Mouse (Mus musculus): ENCODE measurements at regions not wholly inside any gene's neighbourhood (a gene's known extent, or its start where the extent isn't known, plus 50 kb on each side); places are given as distances from the start of the nearest gene placed in this dataset.
"Not testable (repeated sequence)": the region's sequence is repeated elsewhere in the genome, so short reads cannot be mapped to it uniquely, and the experiment has no call there.

- DNase-seq: no peak
Observed at GRCm38 (mm10) chr6:68977959-68978358, 1442.4 kb upstream of the Tacstd2 start.

DNA sequence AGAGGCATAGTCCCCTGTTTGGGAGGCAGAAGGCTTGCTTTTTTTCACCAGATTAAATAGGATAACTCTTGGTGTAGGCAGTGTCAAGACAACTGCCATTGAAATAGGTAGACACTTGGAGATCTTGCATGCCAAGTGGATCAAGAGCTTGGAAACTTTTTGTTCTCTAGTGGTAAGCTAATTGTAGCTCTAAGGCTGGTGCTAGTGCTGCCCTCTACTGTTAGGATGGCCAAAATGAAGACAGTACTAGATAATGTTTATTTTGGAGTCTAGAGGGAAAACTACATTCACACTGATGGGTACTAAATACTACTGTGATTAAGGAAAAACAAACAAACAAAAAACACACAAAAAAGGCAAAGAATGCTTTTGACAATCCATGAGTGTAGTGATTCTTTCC is 1428.4 kb upstream of the Tacstd2 start:
- DNase-seq: no peak

DNA sequence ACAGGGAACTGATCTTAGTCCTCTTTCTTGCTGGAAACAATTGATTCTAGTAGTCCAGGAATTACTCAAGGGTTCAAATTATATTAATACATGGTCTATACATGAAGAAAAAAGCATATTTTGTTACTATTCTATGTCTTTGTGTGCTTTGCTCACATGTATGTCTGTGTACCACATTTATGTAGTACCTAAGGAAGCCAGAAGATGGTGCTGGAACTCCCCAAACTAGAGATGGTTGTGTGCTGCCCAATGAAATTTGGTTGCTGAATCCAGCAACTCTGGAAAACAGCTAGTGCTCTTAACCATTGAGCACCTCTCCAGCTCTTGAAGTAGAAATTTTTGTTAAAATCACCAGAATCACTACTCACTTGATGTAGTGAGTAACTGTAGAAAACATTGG is 1402.5 kb upstream of the Tacstd2 start:
- not testable (repeated sequence) for DNase-seq

DNA sequence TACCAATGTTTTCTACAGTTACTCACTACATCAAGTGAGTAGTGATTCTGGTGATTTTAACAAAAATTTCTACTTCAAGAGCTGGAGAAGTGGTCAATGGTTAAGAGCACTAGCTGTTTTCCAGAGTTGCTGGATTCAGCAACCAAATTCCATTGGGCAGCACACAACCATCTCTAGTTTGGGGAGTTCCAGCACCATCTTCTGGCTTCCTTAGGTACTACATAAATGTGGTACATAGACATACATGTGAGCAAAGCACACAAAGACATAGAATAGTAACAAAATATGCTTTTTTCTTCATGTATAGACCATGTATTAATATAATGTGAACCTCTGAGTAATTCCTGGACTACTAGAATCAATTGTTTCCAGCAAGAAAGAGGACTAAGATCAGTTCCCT is 1396.3 kb upstream of the Tacstd2 start:
- not testable (repeated sequence) for DNase-seq

GRCm38 (mm10) chr6:68915536-68915935 is 1379.9 kb upstream of the Tacstd2 start:
- no peak for DNase-seq

- no peak for DNase-seq
Observed at GRCm38 (mm10) chr6:68884130-68884529, 1348.5 kb upstream of the Tacstd2 start.

DNA sequence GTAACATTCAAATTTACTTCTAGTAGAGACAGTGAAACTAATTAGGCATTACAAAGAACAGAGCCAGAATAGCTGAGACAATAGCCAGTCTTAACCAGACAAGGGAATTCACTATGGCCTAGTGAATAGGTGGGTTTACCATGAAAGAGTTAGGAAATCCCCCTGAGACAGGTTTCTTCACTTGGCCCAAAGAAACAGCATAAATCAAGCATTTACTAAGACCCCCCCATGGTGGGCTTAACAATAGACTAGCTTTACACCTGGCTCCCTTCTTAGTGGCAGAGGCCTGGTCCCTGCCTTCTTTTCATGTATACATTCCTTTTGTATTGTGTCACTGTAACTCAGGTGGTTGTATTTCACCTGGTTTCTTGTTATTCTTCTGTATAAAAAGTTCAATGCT is 1317.2 kb upstream of the Tacstd2 start:
- not testable (repeated sequence) for DNase-seq

DNA sequence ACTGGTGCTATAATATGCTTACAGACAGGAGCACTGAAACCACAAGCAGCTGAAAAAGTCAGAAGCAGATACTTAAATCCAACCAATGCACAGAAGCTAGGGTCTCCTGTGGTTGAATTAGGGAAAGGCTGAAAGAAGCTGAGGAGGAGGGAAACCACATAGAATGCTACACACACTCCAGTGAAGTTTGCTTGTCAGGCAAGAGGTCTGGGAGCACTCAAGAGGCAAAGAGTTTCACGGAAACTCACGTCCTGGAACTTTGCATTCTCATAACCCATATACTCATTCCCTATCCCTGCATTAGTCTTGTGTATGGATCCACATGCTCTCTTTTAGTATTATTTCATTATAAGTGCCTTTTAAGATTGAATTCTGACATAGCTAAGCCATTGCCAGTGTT is 1316.7 kb upstream of the Tacstd2 start:
- DNase-seq: no peak

DNA sequence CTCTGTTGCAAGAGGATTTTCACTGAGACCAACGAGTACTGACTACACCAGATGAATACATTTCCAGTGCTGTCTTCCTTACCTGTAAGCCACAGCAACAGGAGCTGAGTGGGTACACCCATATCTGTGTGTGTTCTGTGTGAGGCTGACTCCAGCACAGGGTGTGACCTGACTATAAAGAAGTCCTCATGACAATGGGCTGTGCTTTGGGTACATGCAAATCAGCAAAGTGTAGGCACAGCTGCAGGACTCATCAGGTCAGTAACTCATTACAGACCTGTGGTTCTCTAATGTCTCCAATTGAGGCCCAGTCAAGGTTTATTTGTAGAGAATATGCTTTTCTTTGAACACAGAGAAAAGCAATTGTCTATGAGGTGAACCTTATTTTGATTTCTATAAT is 1299.6 kb upstream of the Tacstd2 start:
- no peak for DNase-seq

DNA sequence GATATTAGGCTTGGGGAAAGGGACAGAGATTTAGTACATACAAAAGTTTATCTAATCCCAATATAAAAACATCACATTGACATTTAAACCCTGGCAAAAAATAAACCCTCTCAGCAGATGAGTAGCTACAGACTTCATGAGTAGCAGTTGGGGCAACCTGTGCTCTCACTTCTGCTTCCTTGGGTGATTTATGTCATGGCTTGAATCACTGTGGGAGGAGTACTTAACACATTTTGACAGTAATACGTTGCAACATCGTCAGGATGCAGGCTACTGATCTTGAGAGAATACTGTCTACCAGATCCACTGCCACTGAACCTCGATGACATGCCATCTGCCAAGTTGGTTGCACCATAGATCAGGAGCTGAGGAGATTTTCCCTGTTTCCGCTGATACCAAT is 1299.0 kb upstream of the Tacstd2 start:
- no peak for DNase-seq

GRCm38 (mm10) chr6:68828460-68828859 is 1292.9 kb upstream of the Tacstd2 start:
- DNase-seq: not testable (repeated sequence)

DNA sequence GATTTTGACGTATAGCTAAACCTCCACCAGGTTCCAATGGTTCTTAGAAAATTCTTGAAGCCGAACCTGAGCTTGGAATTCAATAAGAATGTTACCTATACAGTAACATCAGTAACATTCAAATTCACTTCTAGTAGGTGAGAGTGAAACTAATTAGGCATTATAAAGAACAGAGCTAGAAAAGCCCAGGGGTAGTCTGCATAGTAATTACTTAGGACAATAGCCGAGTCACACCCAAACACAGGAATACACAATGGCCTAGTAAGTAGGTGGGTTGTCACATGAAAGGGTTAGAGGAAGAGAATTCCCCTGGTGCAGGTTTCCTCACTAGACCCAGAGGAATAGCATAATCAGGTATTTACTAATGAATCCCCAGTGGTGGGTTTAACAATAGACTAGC is 1277.8 kb upstream of the Tacstd2 start:
- DNase-seq: no peak

DNA sequence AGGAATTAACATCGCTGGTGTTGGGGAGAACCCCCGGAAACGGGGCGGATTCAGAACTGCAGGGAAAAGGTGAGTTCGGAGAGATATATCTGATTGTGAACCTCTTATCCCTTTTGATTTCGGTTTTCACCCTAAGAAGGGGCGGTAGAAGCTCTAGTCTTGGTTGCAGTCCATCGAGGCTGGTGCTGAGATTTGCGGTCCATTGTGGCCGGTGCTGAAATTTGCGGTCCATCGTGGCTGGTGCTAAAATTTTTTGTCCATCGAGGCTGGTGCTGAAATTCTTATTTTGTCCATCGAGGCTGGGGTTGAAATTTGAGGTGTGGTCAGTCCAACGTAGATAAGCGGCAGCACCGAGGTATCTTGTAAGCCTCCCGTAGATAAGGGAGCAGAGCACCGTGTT is 1263.6 kb upstream of the Tacstd2 start:
- DNase-seq: not testable (repeated sequence)

- no peak for DNase-seq
Observed at GRCm38 (mm10) chr6:68771507-68771906, 1235.9 kb upstream of the Tacstd2 start.

GRCm38 (mm10) chr6:68750451-68750850 is 1214.9 kb upstream of the Tacstd2 start:
- DNase-seq: no peak

DNA sequence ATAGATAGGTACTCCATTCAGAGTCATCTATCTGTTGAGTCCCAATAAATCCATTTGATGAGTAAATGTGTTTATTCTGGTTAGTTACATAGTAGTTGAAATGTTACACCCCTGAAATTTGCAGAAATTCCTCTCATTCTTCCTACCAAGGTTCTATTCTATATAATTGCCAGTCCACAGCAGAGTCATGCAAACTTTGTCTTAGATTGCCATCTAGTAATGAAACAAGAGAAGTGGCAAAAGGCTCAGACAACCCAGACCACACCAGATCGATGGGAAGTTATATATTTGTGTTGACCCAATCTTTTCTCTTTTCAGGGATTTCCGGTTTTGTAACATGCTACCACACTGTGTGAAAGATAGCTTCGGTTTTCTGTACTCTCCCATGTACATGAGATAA is 1214.1 kb upstream of the Tacstd2 start:
- DNase-seq: no peak

DNA sequence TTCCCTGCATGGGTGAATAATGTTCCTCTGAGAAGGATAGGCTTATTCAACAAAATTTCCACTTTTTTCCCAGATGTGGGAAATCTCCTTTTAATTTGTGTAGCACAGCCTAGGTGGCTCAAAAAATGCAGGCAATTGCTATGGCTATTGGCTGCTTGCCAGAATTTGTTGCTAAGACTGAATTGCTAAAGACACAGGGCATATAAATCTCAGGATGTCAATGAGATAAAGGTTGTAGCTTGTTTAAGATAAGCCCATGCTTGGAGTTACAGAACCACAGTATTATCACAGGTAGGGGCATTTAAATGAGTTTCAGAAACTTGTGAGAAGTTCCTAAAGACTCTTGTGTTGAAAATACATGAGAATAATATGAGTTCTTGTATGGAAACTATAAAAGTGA is 1203.0 kb upstream of the Tacstd2 start:
- no peak for DNase-seq

GRCm38 (mm10) chr6:68736647-68737046 is 1201.1 kb upstream of the Tacstd2 start:
- no peak for DNase-seq

GRCm38 (mm10) chr6:68736068-68736467 is 1200.5 kb upstream of the Tacstd2 start:
- no peak for DNase-seq

DNA sequence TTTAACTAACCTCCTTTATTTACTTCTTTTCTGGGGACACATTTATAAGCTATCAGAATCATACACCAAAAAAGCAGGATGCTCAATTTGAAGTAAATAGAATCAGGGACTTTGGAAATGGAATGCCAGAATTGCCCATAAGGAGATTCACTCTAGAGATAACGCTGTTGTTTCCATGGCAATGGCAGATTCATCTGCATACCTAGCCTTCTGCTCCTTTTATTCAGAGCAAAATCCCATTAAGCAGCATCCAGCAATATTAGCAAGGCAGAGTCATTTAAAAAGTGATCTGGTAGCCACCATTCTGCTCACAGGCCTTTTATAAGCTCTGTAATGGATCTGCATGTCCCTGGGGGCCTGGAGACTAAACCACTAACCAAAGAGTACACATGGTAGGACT is 1175.5 kb upstream of the Tacstd2 start:
- DNase-seq: not testable (repeated sequence)

- DNase-seq: not testable (repeated sequence)
Observed at GRCm38 (mm10) chr6:68704291-68704800, 1168.8 kb upstream of the Tacstd2 start.

DNA sequence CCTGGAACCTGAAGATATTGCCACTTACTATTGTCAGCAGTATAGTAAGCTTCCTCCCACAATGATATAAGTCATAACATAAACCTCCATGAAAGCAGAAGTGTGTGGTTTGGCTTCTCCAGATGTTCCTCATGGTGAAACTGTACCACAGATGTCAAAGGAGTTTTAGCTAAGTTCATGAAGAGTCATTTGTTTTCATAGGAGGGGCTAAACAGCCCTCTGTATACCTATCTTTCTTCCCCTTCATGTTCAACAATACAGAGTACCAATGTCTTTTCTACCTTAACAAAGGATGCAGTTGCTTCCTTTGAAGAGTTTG is 1145.2 kb upstream of the Tacstd2 start:
- DNase-seq: not testable (repeated sequence)

- DNase-seq: no peak
Observed at GRCm38 (mm10) chr6:68680099-68680791, 1144.6 kb upstream of the Tacstd2 start.

- peak; percentile 4 for DNase-seq
Observed at GRCm38 (mm10) chr6:68668433-68668832, 1132.8 kb upstream of the Tacstd2 start.

DNA sequence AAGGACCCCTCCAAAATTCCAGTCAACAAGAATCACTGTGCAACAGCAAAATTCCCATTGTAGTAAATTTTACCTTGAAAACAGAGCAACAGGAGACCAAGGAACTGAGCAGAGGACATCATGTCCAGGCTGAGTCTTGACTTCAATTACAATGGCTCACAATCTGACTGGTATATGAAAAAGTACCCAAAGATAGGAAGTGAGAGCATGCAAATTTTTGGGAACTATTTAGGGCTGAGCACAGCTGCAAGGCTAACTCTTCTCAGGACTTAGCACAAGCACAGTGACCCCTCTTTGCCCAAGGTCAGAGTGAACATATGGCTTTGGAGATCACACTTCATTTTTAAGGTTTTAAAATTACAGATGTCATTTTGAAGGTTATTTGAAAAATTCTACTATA is 1096.7 kb upstream of the Tacstd2 start:
- DNase-seq: not testable (repeated sequence)

Data from cerebellum, adult 9-10 months (tissue).